Mouse (Mus musculus) limb, embryonic 10.5 days (tissue): ENCODE measurements around the gene A930017K11Rik. TPM values are rescaled to one million over a fixed set of nuclear protein-coding genes. Genes with fewer than 3 reads are reported as not detected.

ENCODE experiments used
- DNase-seq: peaks from one replicate; pipeline ENCODE4 v3.0.0-alpha.2; 2017; ENCODE audit warnings: low spot score
- H3K27ac ChIP-seq: fragments of 300-500 bp; sonication (generic); 2 replicates; pipeline ENCODE4 v1.5.1; 2016; ENCODE audit warnings: mild to moderate bottlenecking
- H3K27me3 ChIP-seq: fragments of 300-500 bp; sonication (generic); 2 replicates; pipeline ENCODE4 v1.6.1; 2016; ENCODE audit warnings: low read depth, mild to moderate bottlenecking; ENCODE audit not compliant: poor library complexity, severe bottlenecking
- H3K36me3 ChIP-seq: fragments of 300-500 bp; sonication (generic); 2 replicates; pipeline ENCODE4 v1.6.1; 2016; ENCODE audit warnings: mild to moderate bottlenecking, moderate library complexity
- H3K4me1 ChIP-seq: fragments of 300-500 bp; sonication (generic); 2 replicates; pipeline ENCODE4 v1.6.1; 2016
- H3K4me3 ChIP-seq: fragments of 300-500 bp; sonication (generic); 2 replicates; pipeline ENCODE4 v1.5.1; 2016; ENCODE audit warnings: mild to moderate bottlenecking, moderate library complexity
- H3K9me3 ChIP-seq: fragments of 300-500 bp; sonication (generic); replicated peaks from 2 replicates; pipeline ENCODE4 v1.6.1; 2016; ENCODE audit warnings: mild to moderate bottlenecking
- WGBS: fragments of 180-500 bp; shearing (Covaris S2); methylation state at CpG from one replicate; pipeline ENCODE4 v1.1.7; 2016; 5-methylcytosine and 5-hydroxymethylcytosine counted together
- polyA plus RNA-seq: library from polyadenylated mRNA; unstranded; fragments of >200 nt; fragmentation: Nextera tagmentation; extraction: Ambion mirVana; gene quantifications from 2 replicates; pipeline ENCODE4 v1.2.1, GENCODE M21; 2016

The A930017K11Rik gene
- polyA plus RNA-seq, 1 experiment from 2014 or later: 0.08 TPM

DNA sequence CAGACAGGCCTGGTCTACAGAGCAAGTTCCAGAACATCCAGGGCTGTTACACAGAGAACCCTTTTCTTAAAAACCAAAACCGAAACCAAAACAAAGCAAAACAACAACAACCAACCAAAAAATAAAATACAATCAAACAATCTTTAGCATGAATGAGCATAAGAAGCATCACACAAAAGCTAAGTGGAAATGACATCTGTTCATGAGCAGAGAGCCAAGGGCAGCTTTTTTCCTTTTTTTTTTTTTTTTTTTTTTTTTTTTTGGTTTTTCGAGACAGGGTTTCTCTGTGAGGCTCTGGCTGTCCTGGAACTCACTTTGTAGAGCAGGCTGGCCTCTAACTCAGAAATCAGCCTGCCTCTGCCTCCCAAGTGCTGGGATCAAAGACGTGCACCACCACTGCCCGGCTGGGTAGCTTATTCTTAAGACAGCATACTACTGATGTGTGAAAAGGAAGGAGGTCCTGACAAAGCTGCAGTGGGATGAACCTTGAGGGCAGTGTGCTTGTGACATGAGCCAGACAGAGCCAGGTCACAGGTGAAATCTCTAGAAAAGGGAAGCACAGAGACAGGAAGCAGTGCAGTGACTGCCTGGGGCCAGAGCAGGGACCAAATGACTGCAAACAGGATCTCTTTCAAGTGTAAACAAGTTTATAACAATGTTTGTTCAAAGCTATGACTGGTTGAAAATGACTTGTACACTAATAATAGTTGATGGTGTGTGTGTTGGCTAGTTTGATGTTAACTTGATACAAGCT lies 18.8 kb upstream of the A930017K11Rik start:
- peaks cover 21% of the 10 kb centered on the region for H3K36me3 ChIP-seq
- no peak overlapping the region for H3K4me3 ChIP-seq
- no peaks in the 10 kb centered on the region for H3K9me3 ChIP-seq
- H3K27ac ChIP-seq: no peak overlapping the region
- DNase-seq: no peak
- H3K4me1 ChIP-seq: peaks cover 16% of the 10 kb centered on the region
- WGBS: 87% methylated on average over 4 of the region's 4 CpGs
- no peaks in the 10 kb centered on the region for H3K27me3 ChIP-seq

DNA sequence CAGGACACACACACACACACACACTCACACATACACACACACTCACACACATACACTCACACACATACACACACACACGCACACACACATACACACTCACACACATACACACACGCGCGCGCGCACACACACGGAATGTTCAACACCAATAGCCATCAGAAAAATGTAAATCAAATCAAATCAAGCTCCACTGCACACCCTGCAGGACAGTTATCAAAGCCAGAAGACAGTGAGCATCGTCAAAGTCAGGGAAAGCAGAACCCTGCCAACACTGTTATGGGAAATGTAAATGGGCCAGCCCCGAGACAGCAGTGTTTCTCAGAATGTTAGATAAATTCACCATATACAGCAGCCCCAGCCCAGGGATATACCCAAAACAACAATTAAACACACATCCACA lies 18.1 kb upstream of the A930017K11Rik start:
- Histone ChIP-seq H3K4me1 (peaks cover 16% of the 10 kb centered on the region), H3K36me3 (peaks cover 20% of the 10 kb centered on the region)
- WGBS: 96% methylated on average over 9 of the region's 9 CpGs

GRCm38 (mm10) chr17:25968176-25968575 lies 15.8 kb upstream of the A930017K11Rik start:
- DNase-seq: no peak
- Histone ChIP-seq H3K27me3 (no peaks in the 10 kb centered on the region), H3K4me3 (no peak overlapping the region), H3K27ac (no peak overlapping the region), H3K9me3 (no peaks in the 10 kb centered on the region), H3K36me3 (peaks cover 39% of the 10 kb centered on the region), H3K4me1 (peaks cover 4% of the 10 kb centered on the region; the same call in 1 of the 2 replicates)
- WGBS: 87% methylated on average over 1 of the region's 1 CpGs

More for the DNA sequence above, 18.1 kb upstream of the A930017K11Rik start:
- no peak for DNase-seq
- Histone ChIP-seq H3K4me3 (no peak overlapping the region), H3K9me3 (no peaks in the 10 kb centered on the region), H3K27me3 (no peaks in the 10 kb centered on the region), H3K27ac (no peak overlapping the region)

GRCm38 (mm10) chr17:25967652-25968051 lies 15.3 kb upstream of the A930017K11Rik start:
- Histone ChIP-seq H3K27me3 (no peaks in the 10 kb centered on the region), H3K9me3 (no peaks in the 10 kb centered on the region), H3K27ac (no peak overlapping the region), H3K36me3 (peaks cover 39% of the 10 kb centered on the region), H3K4me1 (peaks cover under 1% of the 10 kb centered on the region; the same call in 1 of the 2 replicates), H3K4me3 (no peak overlapping the region)
- DNase-seq: no peak
- 65% methylated on average over 3 of the region's 3 CpGs for WGBS

DNA sequence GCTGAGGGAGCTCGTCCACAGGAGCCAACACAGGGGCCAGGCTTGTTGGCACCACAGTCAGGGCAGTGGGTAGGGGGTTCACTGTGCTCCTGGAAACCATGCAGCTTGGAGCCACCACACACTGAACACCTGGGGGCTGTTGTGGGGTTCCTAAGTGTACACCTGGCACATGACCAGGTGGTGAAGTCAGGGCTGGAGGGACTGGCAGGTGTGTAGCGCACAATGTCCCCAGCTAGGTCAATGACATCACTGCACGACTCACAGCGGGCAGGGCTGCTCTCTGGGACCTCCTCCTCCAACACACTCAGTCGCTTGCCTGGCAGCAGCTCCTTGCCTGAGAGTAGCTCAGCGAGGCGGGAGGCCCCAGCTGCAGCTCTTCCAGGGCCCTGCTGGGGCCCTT lies 11.9 kb upstream of the A930017K11Rik start:
- H3K36me3 ChIP-seq: peaks cover 66% of the 10 kb centered on the region
- H3K27me3 ChIP-seq: no peaks in the 10 kb centered on the region
- H3K4me3 ChIP-seq: no peak overlapping the region
- no peak overlapping the region for H3K27ac ChIP-seq
- H3K9me3 ChIP-seq: no peaks in the 10 kb centered on the region
- peaks cover 3% of the 10 kb centered on the region; the same call in 1 of the 2 replicates for H3K4me1 ChIP-seq
- WGBS: 92% methylated on average over 7 of the region's 7 CpGs
- no peak for DNase-seq

DNA sequence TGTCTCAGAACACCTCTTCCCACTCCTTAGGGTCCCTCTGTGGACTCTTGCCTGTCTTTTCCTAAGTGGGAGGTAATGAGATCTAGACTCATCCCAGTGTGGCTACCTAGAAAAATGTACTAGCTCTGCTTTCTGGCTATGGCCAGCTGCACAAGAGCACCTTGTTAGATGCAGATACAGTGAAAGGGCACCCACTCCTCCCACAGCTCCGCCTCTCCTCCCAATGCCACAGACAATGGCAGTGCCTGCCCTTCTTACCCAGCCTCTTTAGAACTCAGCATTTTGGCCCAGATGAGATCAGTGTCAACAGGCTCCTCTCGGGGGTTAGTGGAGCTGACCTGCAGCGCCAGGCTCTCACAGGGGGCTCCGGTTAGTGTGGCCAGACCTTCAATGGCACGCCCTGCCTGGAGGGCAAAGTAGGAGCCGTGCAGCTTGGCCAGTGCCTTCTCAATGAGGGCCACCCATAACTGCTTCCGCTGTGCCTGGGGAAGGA lies 10.1 kb upstream of the A930017K11Rik start:
- Histone ChIP-seq H3K4me3 (no peak overlapping the region), H3K36me3 (peaks cover 84% of the 10 kb centered on the region), H3K9me3 (no peaks in the 10 kb centered on the region), H3K27me3 (no peaks in the 10 kb centered on the region), H3K27ac (no peak overlapping the region), H3K4me1 (peaks cover 4% of the 10 kb centered on the region)
- WGBS: 90% methylated on average over 7 of the region's 7 CpGs
- DNase-seq: no peak

DNA sequence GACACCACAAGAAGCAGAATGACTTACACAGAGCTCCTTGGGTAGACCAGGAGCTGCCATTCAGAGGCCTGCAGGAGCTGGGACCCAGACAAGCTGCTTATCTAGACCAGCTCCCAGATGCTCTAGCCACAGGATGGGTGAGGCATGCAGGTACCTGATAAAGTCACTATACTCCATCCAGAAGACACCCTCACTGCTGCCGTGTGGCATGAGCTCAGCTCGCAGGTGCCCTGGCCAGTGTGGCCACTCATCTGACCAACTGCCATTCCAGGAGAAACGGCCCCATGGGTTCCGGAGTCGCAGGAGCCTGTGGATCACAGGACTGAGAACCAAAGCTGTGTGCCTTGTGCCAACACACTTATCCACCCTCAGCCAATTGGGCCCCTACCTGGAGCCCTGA lies 9.2 kb upstream of the A930017K11Rik start:
- peaks cover 7% of the 10 kb centered on the region for H3K4me1 ChIP-seq
- 95% methylated on average over 5 of the region's 5 CpGs for WGBS
- no peak overlapping the region for H3K4me3 ChIP-seq
- DNase-seq: no peak
- peaks cover 86% of the 10 kb centered on the region for H3K36me3 ChIP-seq
- no peaks in the 10 kb centered on the region for H3K27me3 ChIP-seq
- H3K27ac ChIP-seq: no peak overlapping the region
- H3K9me3 ChIP-seq: no peaks in the 10 kb centered on the region

GRCm38 (mm10) chr17:25959630-25960467 lies 7.5 kb upstream of the A930017K11Rik start:
- Histone ChIP-seq H3K4me3 (no peak overlapping the region), H3K27me3 (peaks cover 1% of the 10 kb centered on the region; the same call in 1 of the 2 replicates), H3K9me3 (no peaks in the 10 kb centered on the region), H3K36me3 (peaks cover 77% of the 10 kb centered on the region), H3K4me1 (peaks cover 7% of the 10 kb centered on the region), H3K27ac (no peak overlapping the region)
- no peak for DNase-seq
- WGBS: 92% methylated on average over 23 of the region's 23 CpGs

- H3K36me3 ChIP-seq: peaks cover 68% of the 10 kb centered on the region
- WGBS: 94% methylated on average over 11 of the region's 11 CpGs
- peaks cover 7% of the 10 kb centered on the region for H3K4me1 ChIP-seq
- H3K9me3 ChIP-seq: no peaks in the 10 kb centered on the region
- no peak overlapping the region for H3K27ac ChIP-seq
- H3K27me3 ChIP-seq: peaks cover 10% of the 10 kb centered on the region
- no peak for DNase-seq
- no peak overlapping the region for H3K4me3 ChIP-seq
Measured at GRCm38 (mm10) chr17:25958771-25959494, 6.6 kb upstream of the A930017K11Rik start.

DNA sequence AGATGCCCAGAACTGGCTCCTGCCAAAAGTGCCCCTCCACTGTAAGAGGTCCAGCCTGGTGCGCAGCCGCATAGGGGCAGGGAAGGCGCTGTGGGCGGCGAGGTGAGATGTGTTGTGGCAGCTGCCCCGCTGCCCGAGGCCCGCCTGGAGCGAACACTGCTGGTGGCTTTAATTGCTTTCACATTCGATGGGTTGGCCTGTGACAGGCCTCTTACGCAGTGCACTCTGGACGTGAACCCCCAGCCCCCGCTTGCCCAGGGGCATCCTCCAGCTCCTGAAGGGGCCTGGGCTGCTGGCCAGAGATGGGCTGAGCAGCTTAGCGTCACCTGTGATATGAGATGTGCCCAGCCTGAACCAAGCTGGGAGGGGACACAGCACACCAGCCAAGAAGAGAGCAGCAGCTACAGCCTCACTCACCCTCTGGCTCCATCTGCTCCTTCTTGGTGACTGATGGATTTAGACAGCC lies 5.3 kb upstream of the A930017K11Rik start:
- DNase-seq: no peak
- no peak overlapping the region for H3K4me3 ChIP-seq
- H3K27ac ChIP-seq: no peak overlapping the region
- H3K36me3 ChIP-seq: peaks cover 54% of the 10 kb centered on the region
- H3K9me3 ChIP-seq: no peaks in the 10 kb centered on the region
- peaks cover 7% of the 10 kb centered on the region for H3K4me1 ChIP-seq
- peaks cover 23% of the 10 kb centered on the region for H3K27me3 ChIP-seq
- 90% methylated on average over 14 of the region's 14 CpGs for WGBS

GRCm38 (mm10) chr17:25956631-25957030 lies 4.3 kb upstream of the A930017K11Rik start:
- no peak overlapping the region for H3K27ac ChIP-seq
- no peak overlapping the region for H3K4me3 ChIP-seq
- DNase-seq: no peak
- H3K27me3 ChIP-seq: peaks cover 33% of the 10 kb centered on the region
- peaks cover 11% of the 10 kb centered on the region for H3K4me1 ChIP-seq
- no peaks in the 10 kb centered on the region for H3K9me3 ChIP-seq
- 80% methylated on average over 7 of the region's 7 CpGs for WGBS
- H3K36me3 ChIP-seq: peaks cover 45% of the 10 kb centered on the region

- Histone ChIP-seq H3K27me3 (peaks cover 37% of the 10 kb centered on the region), H3K36me3 (peaks cover 40% of the 10 kb centered on the region), H3K9me3 (no peaks in the 10 kb centered on the region), H3K4me1 (peaks cover 15% of the 10 kb centered on the region), H3K4me3 (no peak overlapping the region), H3K27ac (no peak overlapping the region)
- no peak for DNase-seq
- WGBS: 82% methylated on average over 7 of the region's 7 CpGs
Measured at GRCm38 (mm10) chr17:25956201-25956600, 3.8 kb upstream of the A930017K11Rik start.
